Mouse (Mus musculus) thymus, adult 2 months (tissue): ENCODE measurements around the gene Ackr2.

ENCODE experiments used
- CTCF ChIP-seq: fragments of 200-500 bp; IDR thresholded peaks from 2 replicates; pipeline ENCODE4 v1.5.1; 2012; ENCODE audit warnings: mild to moderate bottlenecking, control low read depth, low read length, moderate library complexity, borderline replicate concordance; ENCODE audit not compliant: control insufficient read depth, poor library complexity, insufficient read depth; ENCODE audit errors: extremely low read depth
- POLR2A ChIP-seq: fragments of 200-500 bp; IDR thresholded peaks from 2 replicates; pipeline ENCODE4 v1.6.1; 2012; ENCODE audit warnings: mild to moderate bottlenecking, low read length, control low read depth, moderate library complexity; ENCODE audit not compliant: control insufficient read depth, poor library complexity, insufficient read depth; ENCODE audit errors: extremely low read depth

DNA sequence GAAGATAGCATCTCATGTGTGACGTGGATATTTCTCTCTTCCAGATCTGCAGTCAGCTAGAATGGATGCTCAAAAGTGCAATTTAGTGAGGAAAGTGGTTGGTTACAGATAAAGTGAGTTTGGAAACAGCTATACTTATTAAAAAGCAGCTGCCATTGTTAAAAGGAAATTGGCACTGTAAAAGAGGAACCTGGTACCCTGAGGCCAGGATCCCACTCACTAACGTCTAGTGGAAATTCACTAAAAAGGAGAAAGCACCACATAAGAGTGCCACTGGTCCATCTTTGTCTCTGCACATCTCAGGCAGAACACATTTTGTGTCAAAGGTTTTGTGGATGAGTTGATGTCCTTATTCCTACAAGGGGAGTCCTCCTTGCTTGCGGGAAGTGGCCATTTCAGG, 45.5 kb downstream of the Ackr2 start:
- TF ChIP-seq CTCF (no peak), POLR2A (no peak)
